Mouse (Mus musculus) ES-E14 (cell line): ENCODE measurements around the gene Scaf8. TPM values are rescaled to one million over a fixed set of nuclear protein-coding genes. Genes with fewer than 3 reads are reported as not detected.

Experiments used
- DNase-seq: peaks from one replicate; pipeline ENCODE4 v3.0.0-alpha.2; 2013; ENCODE audit warnings: low read depth, low spot score
- H3K27ac ChIP-seq: 2 replicates; pipeline ENCODE4 v1.5.1; 2012; ENCODE audit warnings: low read depth, mild to moderate bottlenecking, low read length, moderate library complexity, mixed read lengths; ENCODE audit not compliant: poor library complexity, insufficient read depth, severe bottlenecking
- H3K36me3 ChIP-seq: 2 replicates; pipeline ENCODE4 v1.6.1; 2012; ENCODE audit warnings: mild to moderate bottlenecking, low read length, moderate library complexity, mixed read lengths; ENCODE audit not compliant: control insufficient read depth, poor library complexity, insufficient read depth, severe bottlenecking
- H3K4me1 ChIP-seq, 2 experiments: fragments of 150-350 bp in 1 of 2; sonication (generic) in 1 of 2; 2 replicates each; pipeline ENCODE4 v1.6.1; 2012; ENCODE audit warnings: low read length in 2 of 2, mild to moderate bottlenecking in 1 of 2, mixed read lengths in 1 of 2; ENCODE audit not compliant: control insufficient read depth in 2 of 2, insufficient read depth in 2 of 2, poor library complexity in 1 of 2
- H3K4me3 ChIP-seq, 2 experiments: fragments of 150-350 bp in 1 of 2; sonication (generic) in 1 of 2; 2 replicates each; pipeline ENCODE4 v1.5.1; 2012; ENCODE audit warnings: low read length in 2 of 2, low read depth in 1 of 2, mild to moderate bottlenecking in 1 of 2, mixed read lengths in 1 of 2; ENCODE audit not compliant: insufficient read depth in 1 of 2, poor library complexity in 1 of 2, severe bottlenecking in 1 of 2
- H3K9ac ChIP-seq: 2 replicates; pipeline ENCODE4 v1.6.1; 2012; ENCODE audit warnings: low read depth, mild to moderate bottlenecking, low read length, mixed read lengths; ENCODE audit not compliant: poor library complexity, insufficient read depth, severe bottlenecking
- H3K9me3 ChIP-seq: fragments of 150-350 bp; sonication (generic); 2 replicates; pipeline ENCODE4 v1.6.1; 2012; ENCODE audit warnings: low read depth, mild to moderate bottlenecking, low read length; ENCODE audit not compliant: control insufficient read depth, insufficient read depth
- CHD2 ChIP-seq: IDR thresholded peaks from 2 replicates; pipeline ENCODE4 v1.6.1; 2014; ENCODE audit warnings: mild to moderate bottlenecking, low read depth, low read length, inconsistent platforms
- HCFC1 ChIP-seq: IDR thresholded peaks from 2 replicates; pipeline ENCODE4 v1.6.1; 2012; ENCODE audit warnings: low read length, inconsistent platforms, borderline replicate concordance; ENCODE audit not compliant: insufficient read depth
- MAFK ChIP-seq: IDR thresholded peaks from 2 replicates; pipeline ENCODE4 v1.6.1; 2014; ENCODE audit warnings: mild to moderate bottlenecking, low read depth, low read length, inconsistent platforms; ENCODE audit not compliant: insufficient read depth
- ZC3H11A ChIP-seq: IDR thresholded peaks from 2 replicates; pipeline ENCODE4 v1.6.1; 2012; ENCODE audit warnings: low read depth, mild to moderate bottlenecking, inconsistent platforms, low read length, borderline replicate concordance
- ZNF384 ChIP-seq: IDR thresholded peaks from 2 replicates; pipeline ENCODE4 v1.6.1; 2012; ENCODE audit warnings: low read depth, low read length, inconsistent platforms
- in situ Hi-C, 2 experiments: fragments of 600-800 bp; cut with MboI; formaldehyde crosslinking; loops; one replicate each; pipeline ENCODE4 v1.15.1; 2025; ENCODE audit warnings: low sequenced_read_pairs in 2 of 2, inconsistent platforms in 1 of 2; ENCODE audit not compliant: unreplicated experiment in 2 of 2
- total RNA-seq: library from RNA; depleted of rRNA; stranded (reverse); fragments of 300-350 nt; gene quantifications from 2 replicates; pipeline ENCODE4 v1.2.3, GENCODE M21; 2012

Gene Scaf8
- total RNA-seq, 1 experiment = 57.1 TPM

- Histone ChIP-seq H3K9ac (no peak overlapping the region), H3K27ac (no peak overlapping the region), H3K9me3 (no peaks in the 10 kb centered on the region), H3K4me1 (no peaks in the 10 kb centered on the region), H3K4me3 (no peak overlapping the region), H3K36me3 (peaks cover 7% of the 10 kb centered on the region; the same call in 1 of the 2 replicates)
- TF ChIP-seq CHD2 (no peak), ZNF384 (no peak), ZC3H11A (no peak), HCFC1 (no peak), MAFK (no peak)
- DNase-seq = no peak
- in situ Hi-C loops = no loop called here
Measured at GRCm38 (mm10) chr17:3128716-3129115, 13.9 kb downstream of the Scaf8 start.

GRCm38 (mm10) chr17:3129791-3130190 is 15.0 kb downstream of the Scaf8 start:
- TF ChIP-seq ZC3H11A (no peak), ZNF384 (no peak), MAFK (no peak), HCFC1 (no peak), CHD2 (no peak)
- Histone ChIP-seq H3K9me3 (no peaks in the 10 kb centered on the region), H3K4me1 (no peaks in the 10 kb centered on the region), H3K27ac (no peak overlapping the region), H3K36me3 (peaks cover 7% of the 10 kb centered on the region; the same call in 1 of the 2 replicates), H3K4me3 (no peak overlapping the region), H3K9ac (no peak overlapping the region)
- in situ Hi-C loops = no loop called here
- no peak for DNase-seq

- TF ChIP-seq CHD2 (no peak), ZC3H11A (no peak), HCFC1 (no peak), MAFK (no peak), ZNF384 (no peak)
- in situ Hi-C loops = no loop called here
- no peak overlapping the region for H3K4me3 ChIP-seq
Measured at GRCm38 (mm10) chr17:3135346-3135745, 20.6 kb downstream of the Scaf8 start.

GRCm38 (mm10) chr17:3136127-3136526 is 21.4 kb downstream of the Scaf8 start:
- no peak for DNase-seq
- H3K36me3 ChIP-seq = peaks cover 3% of the 10 kb centered on the region; the same call in 1 of the 2 replicates
- peaks cover 0 to 2% of the 10 kb centered on the region in 2 experiments; a peak in 2 of 4 replicates for H3K4me1 ChIP-seq
- H3K27ac ChIP-seq = no peak overlapping the region
- H3K9me3 ChIP-seq = no peaks in the 10 kb centered on the region
- H3K9ac ChIP-seq = no peak overlapping the region
- H3K4me3 ChIP-seq = no peak overlapping the region
- no peak for TF ChIP-seq CHD2
- no peak for TF ChIP-seq ZC3H11A
- TF ChIP-seq MAFK = no peak
- no peak for TF ChIP-seq HCFC1
- TF ChIP-seq ZNF384 = no peak
- in situ Hi-C loops = no loop called here

More at GRCm38 (mm10) chr17:3135346-3135745, 20.6 kb downstream of the Scaf8 start:
- no peak for DNase-seq
- no peak overlapping the region for H3K27ac ChIP-seq
- no peak overlapping the region for H3K9ac ChIP-seq
- peaks cover 0 to 2% of the 10 kb centered on the region in 2 experiments; a peak in 2 of 4 replicates for H3K4me1 ChIP-seq
- H3K36me3 ChIP-seq = peaks cover 4% of the 10 kb centered on the region; the same call in 1 of the 2 replicates
- H3K9me3 ChIP-seq = no peaks in the 10 kb centered on the region
